Comparison of ENCODE assay signal across 7 mouse cellular contexts in the genomic region with DNA sequence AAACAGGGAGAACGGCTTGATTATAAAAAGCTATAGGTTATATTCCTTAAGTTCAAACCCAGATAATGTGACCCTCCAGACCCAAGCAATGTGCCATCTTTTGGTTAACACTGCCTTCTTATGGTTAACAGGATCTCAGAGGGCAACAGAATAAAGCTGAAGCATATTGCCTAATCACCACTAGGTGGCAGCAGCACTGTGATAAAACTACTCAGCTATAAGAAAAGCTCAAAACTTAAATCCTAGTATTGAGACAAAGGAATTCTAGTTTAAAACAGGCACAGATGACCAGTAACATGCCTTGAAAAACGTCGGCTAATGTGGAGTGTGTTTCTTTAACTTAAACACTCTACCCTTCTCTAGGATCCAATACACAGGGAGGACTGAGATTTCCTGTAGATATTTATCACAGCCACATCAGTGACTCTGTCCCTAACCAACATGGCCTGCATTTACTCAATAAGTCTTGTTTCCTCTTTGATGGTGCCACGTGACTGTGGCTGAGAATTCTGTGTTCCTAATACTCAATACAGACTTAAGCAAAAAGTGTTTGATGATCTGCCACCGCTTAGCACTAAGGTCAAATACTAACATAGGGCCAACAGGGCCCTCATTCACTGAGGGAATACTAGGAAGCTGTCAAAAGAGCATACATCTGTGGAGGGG. TPM values are rescaled to one million over a fixed set of nuclear protein-coding genes. Genes with fewer than 3 reads are reported as not detected.
DNase-seq lines count a peak whose midpoint lies in the region; ATAC-seq and TF ChIP-seq lines count a peak whose summit lies in the region.

No protein-coding gene starts in this region.

- H3K4me3 ChIP-seq in kidney, postnatal 0 days (replicated peaks; ENCODE audit: low read depth, low read length), result no peak overlapping the region
- H3K4me3 ChIP-seq in kidney, embryonic 14.5 days (ENCODE audit: low read length), result no peak overlapping the region
- no peak overlapping the region for H3K4me3 ChIP-seq in liver, embryonic 15.5 days (replicated peaks)

- no peak overlapping the region for H3K27ac ChIP-seq in kidney, postnatal 0 days
- no peak overlapping the region for H3K27ac ChIP-seq in kidney, embryonic 14.5 days (ENCODE audit: low read depth, low read length)
- peak overlapping the region; percentile 19; the same call in 1 of the 2 replicates for H3K27ac ChIP-seq in liver, embryonic 15.5 days (replicated peaks)

- no peaks in the 10 kb centered on the region for H3K4me1 ChIP-seq in kidney, postnatal 0 days (replicated peaks; ENCODE audit: insufficient read depth, low read length)
- H3K4me1 ChIP-seq in kidney, embryonic 14.5 days (ENCODE audit: control insufficient read depth, insufficient read depth, low read length), result peaks cover 8% of the 10 kb centered on the region
- H3K4me1 ChIP-seq in liver, embryonic 15.5 days (replicated peaks), result peaks cover 34% of the 10 kb centered on the region

- CTCF ChIA-PET in Patski (lab: Charles Lee), result interaction anchor here (0.8 to 3.9 kb wide), 8 partner anchors 9 to 257 kb away, joined by 3 to 20 read pairs (median 4); no protein-coding TSS in a partner anchor

- H3K9ac ChIP-seq in kidney, postnatal 0 days (ENCODE audit: low read depth, low read length), result no peak overlapping the region
- H3K9ac ChIP-seq in kidney, embryonic 14.5 days (ENCODE audit: low read depth, low read length), result no peak overlapping the region
- no peak overlapping the region for H3K9ac ChIP-seq in liver, embryonic 15.5 days

- POLR2A ChIA-PET in Patski (lab: Charles Lee), result no interaction called here

- no peaks in the 10 kb centered on the region for H3K36me3 ChIP-seq in kidney, postnatal 0 days (ENCODE audit: insufficient read depth, low read length)
- peaks cover 6% of the 10 kb centered on the region; the same call in 1 of the 2 replicates for H3K36me3 ChIP-seq in kidney, embryonic 14.5 days (ENCODE audit: control insufficient read depth, insufficient read depth, low read length)
- H3K36me3 ChIP-seq in liver, embryonic 15.5 days (replicated peaks), result 0 out of 2 replicates have a peak, but pooled peaks cover 5% of the 10 kb centered on the region

- H3K9me3 ChIP-seq in kidney, postnatal 0 days (replicated peaks; ENCODE audit: low read length), result no peaks in the 10 kb centered on the region
- H3K9me3 ChIP-seq in kidney, embryonic 14.5 days (ENCODE audit: control insufficient read depth, low read length), result no peaks in the 10 kb centered on the region
- no peaks in the 10 kb centered on the region for H3K9me3 ChIP-seq in liver, embryonic 15.5 days (replicated peaks)

- 37% methylated on average over 5 of the region's 5 CpGs for WGBS in kidney, postnatal 0 days
- 39% methylated on average over 5 of the region's 5 CpGs for WGBS in kidney, embryonic 14.5 days
- WGBS in liver, embryonic 15.5 days (ENCODE audit: insufficient replicate concordance), result 23% methylated on average over 5 of the region's 5 CpGs

- H3K4me2 ChIP-seq in kidney, postnatal 0 days (ENCODE audit: low read length), result no peak overlapping the region
- no peak overlapping the region for H3K4me2 ChIP-seq in kidney, embryonic 14.5 days (replicated peaks; ENCODE audit: low read depth, low read length)
- H3K4me2 ChIP-seq in liver, embryonic 15.5 days, result no peak overlapping the region

- no peaks in the 10 kb centered on the region for H3K27me3 ChIP-seq in kidney, postnatal 0 days (ENCODE audit: insufficient read depth, low read length)
- no peaks in the 10 kb centered on the region for H3K27me3 ChIP-seq in kidney, embryonic 14.5 days (ENCODE audit: control insufficient read depth, insufficient read depth, low read length)
- H3K27me3 ChIP-seq in Patski, result no peaks in the 10 kb centered on the region
- no peaks in the 10 kb centered on the region for H3K27me3 ChIP-seq in liver, embryonic 15.5 days

- in situ Hi-C loops in Patski (cut with MboI; ENCODE audit: low pct_unique_long_range_greater_than_20kb), result loop anchor here (10.0 kb wide), 1 partner anchor 682 kb away; the partner anchor contains the start of genes 1300017J02Rik and Topbp1

- TF ChIP-seq CTCF in kidney, postnatal 0 days (IDR thresholded peaks at IDR 0.05; ENCODE audit: low read depth), result peak; percentile 95
- TF ChIP-seq CTCF in Patski (IDR thresholded peaks at IDR 0.05), result peak; percentile 65

- ATAC-seq in kidney, postnatal 0 days (replicated peaks; ENCODE audit: low FRiP score, low read depth), result no peak
- no peak for ATAC-seq in kidney, embryonic 14.5 days (ENCODE audit: low FRiP score, low TSS enrichment)
- ATAC-seq in CD4-positive, CD25-positive, alpha-beta regulatory T cell, adult 4 months, result peak; percentile 16
- ATAC-seq in Patski, result no peak
- ATAC-seq in liver, embryonic 15.5 days (ENCODE audit: insufficient read depth), result no peak

- peak; percentile 94 for DNase-seq in kidney, postnatal 0 days (ENCODE audit: low spot score)
- DNase-seq in Patski (ENCODE audit: low read depth, low spot score), result no peak
- DNase-seq in forelimb bud, embryonic 11.5 days (ENCODE audit: low read depth, low spot score), result peak; percentile 86
- DNase-seq in thymus, postnatal 14 days, result peak; percentile 42

RNA-seq across cellular contexts. Expression of gene Anapc13, which starts 3.8 kb away (rescaled TPM):
- 213 and 222 TPM in 2 replicates for polyA plus RNA-seq in kidney, postnatal 0 days (2015; fragmentation: Nextera tagmentation; extraction: Ambion mirVana)
- polyA plus RNA-seq in kidney, embryonic 14.5 days (2014; fragmentation: Nextera tagmentation; extraction: Ambion mirVana), result 197 and 249 TPM in 2 replicates
- 100 to 1,000 TPM in 1 of 2 experiments, 10 to 100 TPM in 1; 88.7 to 111 TPM for polyA plus RNA-seq in CD4-positive, CD25-positive, alpha-beta regulatory T cell, adult 4 months (2017; shearing (Covaris generic))
- 113 TPM for polyA plus RNA-seq in Patski (2021)
- polyA plus RNA-seq in liver, embryonic 15.5 days (2015; fragmentation: Nextera tagmentation; extraction: Ambion mirVana), result 72.5 and 91.9 TPM in 2 replicates

RNA-seq across cellular contexts. Expression of gene Cep63, which starts 4.0 kb away (rescaled TPM):
- 52.1 and 53.4 TPM in 2 replicates for polyA plus RNA-seq in kidney, postnatal 0 days (2015; fragmentation: Nextera tagmentation; extraction: Ambion mirVana)
- polyA plus RNA-seq in kidney, embryonic 14.5 days (2014; fragmentation: Nextera tagmentation; extraction: Ambion mirVana), result 49.4 and 51.7 TPM in 2 replicates
- polyA plus RNA-seq in CD4-positive, CD25-positive, alpha-beta regulatory T cell, adult 4 months (2017; shearing (Covaris generic)), result 10 to 100 TPM; 52.0 to 61.4 TPM
- polyA plus RNA-seq in Patski (2021), result 33.9 TPM
- polyA plus RNA-seq in liver, embryonic 15.5 days (2015; fragmentation: Nextera tagmentation; extraction: Ambion mirVana), result 17.4 TPM in 2 replicates
